Mouse (Mus musculus) forebrain, embryonic 10.5 days (tissue): ENCODE data around the gene E330014E10Rik. TPM values are rescaled to one million over a fixed set of nuclear protein-coding genes. Genes with fewer than 3 reads are reported as not detected.
"Not testable (repeated sequence)": the region's sequence is repeated elsewhere in the genome, so short reads cannot be mapped to it uniquely, and the experiment has no call there.

Experiments used
- DNase-seq: peaks from one replicate; pipeline ENCODE4 v3.0.0-alpha.2; 2017; ENCODE audit warnings: low spot score; ENCODE audit errors: extremely low spot score
- H3K27ac ChIP-seq: fragments of 300-500 bp; sonication (generic); 2 replicates; pipeline ENCODE4 v1.5.1; 2016; ENCODE audit warnings: mild to moderate bottlenecking
- H3K27me3 ChIP-seq: fragments of 300-500 bp; sonication (generic); 2 replicates; pipeline ENCODE4 v1.6.1; 2016; ENCODE audit warnings: mild to moderate bottlenecking; ENCODE audit not compliant: poor library complexity, severe bottlenecking
- H3K36me3 ChIP-seq: fragments of 300-500 bp; sonication (generic); replicated peaks from 2 replicates; pipeline ENCODE4 v1.6.1; 2016; ENCODE audit warnings: mild to moderate bottlenecking, moderate library complexity
- H3K4me1 ChIP-seq: fragments of 300-500 bp; sonication (generic); 2 replicates; pipeline ENCODE4 v1.6.1; 2016
- H3K4me3 ChIP-seq: fragments of 300-500 bp; sonication (generic); 2 replicates; pipeline ENCODE4 v1.5.1; 2016; ENCODE audit warnings: mild to moderate bottlenecking, moderate library complexity
- H3K9me3 ChIP-seq: fragments of 300-500 bp; sonication (generic); 2 replicates; pipeline ENCODE4 v1.6.1; 2016; ENCODE audit warnings: mild to moderate bottlenecking, moderate library complexity
- WGBS: fragments of 180-500 bp; shearing (Covaris S2); methylation state at CpG from one replicate; pipeline ENCODE4 v1.1.7; 2016; 5-methylcytosine and 5-hydroxymethylcytosine counted together
- polyA plus RNA-seq: library from polyadenylated mRNA; unstranded; fragments of >200 nt; fragmentation: Nextera tagmentation; extraction: Ambion mirVana; gene quantifications from 2 replicates; pipeline ENCODE4 v1.2.1, GENCODE M21; 2016

Gene E330014E10Rik
- not detected in 2 replicates for polyA plus RNA-seq

DNA sequence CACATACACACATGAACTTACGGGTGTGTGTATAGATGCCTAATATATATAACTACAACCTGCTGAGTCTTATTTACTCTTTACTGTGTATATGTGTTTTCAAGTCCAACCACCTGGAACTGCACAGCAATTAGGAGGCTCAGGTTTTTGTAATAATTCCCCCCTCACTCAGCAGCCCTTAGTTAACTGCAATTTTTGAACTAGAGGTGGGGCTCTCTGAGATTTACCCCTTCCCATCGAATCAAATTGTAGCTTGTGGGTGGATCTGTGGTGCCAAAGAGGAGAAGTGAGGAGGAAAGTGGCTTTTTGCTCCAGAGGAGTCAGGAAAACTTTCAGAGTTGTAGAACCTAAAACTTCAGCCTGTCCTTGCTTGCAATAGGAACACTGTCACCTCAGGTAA lies at the start of gene E330014E10Rik:
E330014E10Rik (plus strand) TSS at position 301 of the 400 bp plus-strand sequence.
- no CpG with 5 or more reads among the region's 2 CpGs for WGBS
- not testable (repeated sequence) for H3K27me3 ChIP-seq, H3K27ac ChIP-seq, DNase-seq, H3K4me1 ChIP-seq, H3K9me3 ChIP-seq, H3K4me3 ChIP-seq, H3K36me3 ChIP-seq

DNA sequence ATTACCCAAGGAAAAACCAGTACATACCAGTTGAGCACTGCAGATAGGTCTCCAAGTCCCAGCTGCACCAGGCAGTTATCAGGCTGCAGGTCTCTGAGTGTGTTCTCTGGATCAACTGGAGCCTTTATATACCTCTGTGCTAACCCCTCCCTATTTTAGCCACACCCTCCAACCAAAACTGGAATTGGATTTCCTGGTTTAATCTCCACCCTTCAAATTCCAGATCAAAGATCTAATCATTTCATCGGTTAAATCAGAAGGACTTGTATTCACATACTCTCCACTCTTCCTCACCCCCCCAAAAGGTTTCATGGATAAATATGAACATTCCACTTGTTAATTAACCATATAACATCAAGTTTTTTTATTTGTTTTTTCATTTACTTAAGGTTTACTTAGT lies 39.7 kb upstream of the E330014E10Rik start, which contains the start of gene Gm7978:
Gm7978 (minus strand) TSS at position 101 of the 400 bp plus-strand sequence.
- not testable (repeated sequence) for DNase-seq, H3K4me3 ChIP-seq, H3K27me3 ChIP-seq, H3K4me1 ChIP-seq, H3K27ac ChIP-seq, H3K9me3 ChIP-seq, H3K36me3 ChIP-seq
- no CpG with 5 or more reads among the region's 1 CpGs for WGBS

DNA sequence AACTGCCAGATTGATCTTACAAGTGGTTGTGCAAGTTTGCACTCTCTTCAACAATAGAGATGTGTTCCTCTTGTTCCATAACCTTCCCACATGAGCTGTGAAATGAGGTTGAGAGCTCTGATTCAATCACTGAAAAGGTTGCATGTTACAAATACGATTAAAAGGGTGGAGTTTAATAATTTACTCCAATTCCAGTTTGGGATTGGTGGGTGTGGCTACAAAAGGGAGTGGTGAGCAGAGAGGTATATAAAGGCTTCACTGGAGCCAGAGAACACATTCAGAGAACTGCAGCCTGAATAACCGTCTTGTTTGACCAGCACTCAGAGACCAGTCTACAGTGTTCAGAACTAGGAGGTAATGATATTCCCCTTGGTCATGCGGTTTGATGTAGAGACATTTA lies 34.1 kb upstream of the E330014E10Rik start, which contains the start of gene Gm7982:
Gm7982 (plus strand) TSS at position 301 of the 400 bp plus-strand sequence.
- WGBS = no CpG with 5 or more reads among the region's 3 CpGs
- H3K4me1 ChIP-seq, DNase-seq, H3K4me3 ChIP-seq, H3K9me3 ChIP-seq, H3K27me3 ChIP-seq, H3K36me3 ChIP-seq, H3K27ac ChIP-seq: not testable (repeated sequence)

DNA sequence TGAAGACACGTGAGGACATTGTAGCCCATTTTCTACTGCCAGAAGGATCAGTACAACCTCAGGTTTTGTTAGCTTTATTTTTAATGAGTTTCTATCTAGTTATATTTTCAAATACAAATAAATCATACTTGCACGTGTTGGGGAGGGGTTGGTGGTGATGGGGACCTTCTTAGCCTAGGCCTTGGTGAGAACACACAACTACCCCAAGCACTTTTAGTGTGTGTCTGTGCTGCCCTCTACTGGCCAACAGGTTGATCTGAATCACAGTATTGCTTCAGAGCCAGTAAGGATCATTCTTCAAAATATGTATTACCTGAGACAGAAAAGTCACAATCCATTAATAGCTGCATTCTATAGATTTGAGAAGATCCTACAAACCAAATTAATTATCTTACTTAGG lies 35.1 kb downstream of the E330014E10Rik start:
- H3K9me3 ChIP-seq, H3K27me3 ChIP-seq, H3K4me3 ChIP-seq, H3K36me3 ChIP-seq, DNase-seq, H3K4me1 ChIP-seq, H3K27ac ChIP-seq: not testable (repeated sequence)
- WGBS = 74% methylated on average over 2 of the region's 2 CpGs

DNA sequence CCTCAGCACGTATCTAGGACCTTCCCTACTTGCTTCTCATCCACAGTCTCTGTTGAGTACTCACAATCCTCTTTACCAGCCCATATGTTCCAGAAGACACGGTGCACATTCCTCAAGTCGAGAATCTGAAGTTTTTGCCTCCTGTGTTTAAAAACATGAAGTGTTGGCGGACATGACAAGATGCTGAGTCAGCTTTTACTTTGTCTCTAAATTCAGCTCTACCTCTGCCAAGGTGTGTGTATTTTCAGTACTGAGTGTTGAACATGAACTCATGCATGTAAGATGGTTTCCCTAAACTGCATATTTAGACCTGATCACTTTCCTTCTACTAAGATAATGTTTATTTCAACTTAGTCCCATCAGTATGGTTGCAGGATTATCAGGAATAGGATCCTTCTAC lies 60.8 kb downstream of the E330014E10Rik start:
- no peaks in the 10 kb centered on the region for H3K27me3 ChIP-seq
- H3K9me3 ChIP-seq = peaks cover 10% of the 10 kb centered on the region; the same call in 1 of the 2 replicates
- H3K4me3 ChIP-seq = no peak overlapping the region
- 83% methylated on average over 4 of the region's 4 CpGs for WGBS
- H3K4me1 ChIP-seq = no peaks in the 10 kb centered on the region
- H3K36me3 ChIP-seq = no peaks in the 10 kb centered on the region
- H3K27ac ChIP-seq = no peak overlapping the region
- DNase-seq = no peak

DNA sequence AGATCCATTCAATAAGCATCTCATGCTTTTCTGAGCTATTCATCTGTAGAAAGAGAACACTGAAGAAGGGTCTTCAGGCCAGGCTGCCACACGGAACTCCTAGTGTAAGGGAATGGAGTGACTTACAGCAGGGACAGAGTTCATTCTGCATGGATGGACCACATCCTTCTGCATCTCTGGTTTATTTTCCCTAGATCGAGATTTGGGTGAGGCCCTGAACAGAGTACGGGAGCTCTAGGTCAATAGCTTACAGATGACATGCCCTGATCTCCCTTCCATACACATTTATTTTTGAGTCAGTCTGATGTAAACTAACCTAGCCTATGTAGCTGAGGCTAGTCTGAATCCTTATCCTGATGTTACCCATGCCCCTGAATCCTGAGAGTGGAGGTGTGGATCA lies 78.2 kb downstream of the E330014E10Rik start:
- H3K27ac ChIP-seq = no peak overlapping the region
- no peaks in the 10 kb centered on the region for H3K4me1 ChIP-seq
- no peaks in the 10 kb centered on the region; the same call in 1 of the 2 replicates for H3K9me3 ChIP-seq
- H3K27me3 ChIP-seq = no peaks in the 10 kb centered on the region
- no peak for DNase-seq
- 96% methylated on average over 3 of the region's 3 CpGs for WGBS
- no peak overlapping the region for H3K4me3 ChIP-seq
- no peaks in the 10 kb centered on the region for H3K36me3 ChIP-seq

Other genes with a start within 250 kb of the E330014E10Rik start
- gene Gm7971, start 181.1 kb upstream of the E330014E10Rik start, polyA plus RNA-seq = not detected in 2 replicates
- gene Gm7978, start 39.8 kb upstream of the E330014E10Rik start, polyA plus RNA-seq = not detected in 2 replicates
- not detected in 2 replicates for gene Gm7982, start 34.0 kb upstream of the E330014E10Rik start, polyA plus RNA-seq
- gene Cxcl13, start 181.0 kb downstream of the E330014E10Rik start, polyA plus RNA-seq = 8.4 and 9.2 TPM in 2 replicates